Mouse (Mus musculus): ENCODE data around the gene Dnah17. TPM values are rescaled to one million over a fixed set of nuclear protein-coding genes. Genes with fewer than 3 reads are reported as not detected.
A peak's percentile ranks its signal among the peaks of the same experiment; 100 is the strongest.

The Dnah17 gene
- total RNA-seq, 2 experiments from 2014 or later: 0.03 to 0.11 TPM

- no peak for DNase-seq
Measured at GRCm38 (mm10) chr11:118142547-118143165, 12.2 kb upstream of the Dnah17 start.

GRCm38 (mm10) chr11:118140771-118141565, 10.5 kb upstream of the Dnah17 start:
- DNase-seq: peak; percentile 52

- no peak for DNase-seq
Measured at GRCm38 (mm10) chr11:118138347-118138746, 7.9 kb upstream of the Dnah17 start.

GRCm38 (mm10) chr11:118136172-118136632, 5.8 kb upstream of the Dnah17 start:
- no peak for DNase-seq

GRCm38 (mm10) chr11:118135271-118135670, 4.8 kb upstream of the Dnah17 start:
- peak; percentile 35 for DNase-seq

GRCm38 (mm10) chr11:118133752-118134169, 3.3 kb upstream of the Dnah17 start:
- peak; percentile 46 for DNase-seq

GRCm38 (mm10) chr11:118133133-118133751, 2.8 kb upstream of the Dnah17 start:
- no peak for DNase-seq

GRCm38 (mm10) chr11:118132136-118132535, 1.7 kb upstream of the Dnah17 start:
- no peak for DNase-seq

- DNase-seq: no peak
Measured at GRCm38 (mm10) chr11:118129812-118130211, 622 bp downstream of the Dnah17 start.

GRCm38 (mm10) chr11:118121592-118121991, 8.8 kb downstream of the Dnah17 start:
- DNase-seq: no peak

- DNase-seq: no peak
Measured at GRCm38 (mm10) chr11:118118777-118119176, 11.7 kb downstream of the Dnah17 start.

GRCm38 (mm10) chr11:118114581-118115110, 15.8 kb downstream of the Dnah17 start:
- DNase-seq: no peak

GRCm38 (mm10) chr11:118113516-118114205, 16.8 kb downstream of the Dnah17 start:
- no peak for DNase-seq

GRCm38 (mm10) chr11:118104001-118104400, 26.4 kb downstream of the Dnah17 start:
- peak; percentile 60 for DNase-seq

- DNase-seq: no peak
Measured at GRCm38 (mm10) chr11:118103383-118103782, 27.1 kb downstream of the Dnah17 start.

- DNase-seq: peak; percentile 65
Measured at GRCm38 (mm10) chr11:118102838-118103237, 27.6 kb downstream of the Dnah17 start.

GRCm38 (mm10) chr11:118101133-118101532, 29.3 kb downstream of the Dnah17 start:
- DNase-seq: no peak

- no peak for DNase-seq
Measured at GRCm38 (mm10) chr11:118096736-118097135, 33.7 kb downstream of the Dnah17 start.

GRCm38 (mm10) chr11:118095004-118095403, 35.4 kb downstream of the Dnah17 start:
- DNase-seq: no peak

- DNase-seq: no peak
Measured at GRCm38 (mm10) chr11:118091002-118091670, 39.3 kb downstream of the Dnah17 start.

GRCm38 (mm10) chr11:118088896-118089295, 41.5 kb downstream of the Dnah17 start:
- no peak for DNase-seq

- no peak for DNase-seq
Measured at GRCm38 (mm10) chr11:118085961-118086360, 44.5 kb downstream of the Dnah17 start.
